Mouse (Mus musculus) stomach, postnatal 0 days (tissue): Measurements from ENCODE around the gene Atxn7l3.

Source experiments
- CTCF ChIP-seq: IDR thresholded peaks from 2 replicates; pipeline ENCODE4 v1.5.1; 2016; ENCODE audit warnings: antibody characterized with exemption, low read depth, mild to moderate bottlenecking, moderate library complexity
- EP300 ChIP-seq: optimal IDR thresholded peaks from 2 replicates; pipeline ENCODE3; 2016; ENCODE audit warnings: antibody characterized with exemption

DNA sequence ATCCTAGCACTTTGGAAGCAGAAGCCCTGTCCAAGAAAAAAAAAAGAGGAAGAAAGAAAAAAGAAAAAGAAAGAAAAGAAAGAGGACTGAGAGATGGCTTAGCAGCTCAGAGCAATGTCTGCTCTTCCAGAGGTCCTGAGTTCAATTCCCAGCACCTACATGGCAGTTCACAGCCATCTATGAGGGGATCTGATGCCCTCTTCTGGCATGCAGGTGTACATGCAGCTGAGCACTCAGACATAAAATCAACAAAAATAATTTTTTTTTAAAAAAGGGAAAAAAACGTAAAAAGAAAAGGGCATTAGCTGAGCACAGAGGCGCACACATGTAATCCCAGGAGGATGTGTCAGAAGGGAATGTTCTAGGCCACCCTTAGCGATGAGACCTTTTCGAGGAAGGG lies 49.6 kb downstream of the Atxn7l3 start:
- TF ChIP-seq CTCF (peak; percentile 49), EP300 (no peak)
